Mouse (Mus musculus): ENCODE measurements around the gene Brpf3. TPM values are rescaled to one million over a fixed set of nuclear protein-coding genes. Genes with fewer than 3 reads are reported as not detected.
"Not testable (repeated sequence)": the region's sequence is repeated elsewhere in the genome, so short reads cannot be mapped to it uniquely, and the experiment has no call there.

Gene Brpf3
- polyA plus RNA-seq, 1 experiment from 2014 or later, result 12.5 TPM

DNA sequence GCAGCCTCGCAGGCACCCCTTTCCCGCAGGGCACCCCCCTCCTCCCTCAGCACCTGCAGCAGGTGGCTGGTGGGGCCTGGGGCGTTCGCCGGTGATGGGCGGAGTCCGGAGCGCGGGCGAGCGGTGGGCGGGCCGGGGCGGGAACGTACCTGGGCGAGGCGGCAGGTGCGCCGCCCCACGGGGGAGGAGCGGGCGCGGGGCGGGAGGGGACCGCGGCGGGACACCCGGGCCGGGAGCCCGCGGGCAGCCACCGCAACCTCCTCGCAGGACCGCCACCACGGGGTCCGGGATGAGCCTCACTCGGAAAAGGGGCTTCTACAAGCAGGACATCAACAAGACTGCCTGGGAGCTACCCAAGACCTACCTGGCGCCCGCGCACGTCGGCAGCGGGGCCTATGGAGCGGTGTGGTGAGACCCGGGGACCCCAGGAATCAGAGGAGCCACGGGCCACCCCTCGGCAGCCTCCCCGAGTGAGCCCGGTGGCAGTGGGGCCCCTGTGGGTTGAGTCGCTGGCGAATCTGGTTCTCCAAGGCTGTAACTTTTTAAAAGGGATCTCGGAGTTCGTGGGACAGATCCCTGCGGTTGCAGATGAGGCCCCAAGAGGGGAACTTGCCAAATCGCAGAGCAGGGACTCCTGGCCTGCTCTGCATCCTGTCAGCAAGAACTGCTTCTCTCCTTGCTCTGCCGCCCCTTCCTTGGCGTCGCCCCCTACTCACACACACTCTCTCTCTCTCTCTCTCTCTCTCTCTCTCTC lies 31.6 kb upstream of the Brpf3 start, which contains the start of gene Mapk13:
Gene Mapk13 (plus strand): TSS at position 177 of the 754 bp plus-strand sequence.
- no peak for TF ChIP-seq CTCF (IDR thresholded peaks at IDR 0.05; ENCODE audit: low read depth)
- H3K27ac ChIP-seq (ENCODE audit: low read depth), result peak within 1 kb of the TSS; percentile 21
- peak; percentile 61; the same call in 1 of the 2 replicates for ATAC-seq (ENCODE audit: insufficient read depth)

GRCm38 (mm10) chr17:28769875-28770421 lies 30.9 kb upstream of the Brpf3 start:
- Histone ChIP-seq H3K4me2 (peak overlapping the region; percentile 68), H3K4me1 (ENCODE audit: insufficient read depth) (no peaks in the 10 kb centered on the region), H3K27ac (ENCODE audit: low read depth) (peak overlapping the region; percentile 21; the same call in 1 of the 2 replicates), H3K9me3 (ENCODE audit: low read depth, low read length) (no peaks in the 10 kb centered on the region), H3K4me3 (ENCODE audit: low read depth, low read length) (peak overlapping the region; percentile 54), H3K9ac (peak overlapping the region; percentile 57), H3K36me3 (ENCODE audit: insufficient read depth) (no peaks in the 10 kb centered on the region), H3K27me3 (ENCODE audit: insufficient read depth, low read length) (peaks cover 14% of the 10 kb centered on the region)
- ATAC-seq (ENCODE audit: insufficient read depth), result peak; percentile 55; the same call in 1 of the 2 replicates
- WGBS, result 3% methylated on average over 24 of the region's 24 CpGs
- DNase-seq, result peak; percentile 55
- no peak for TF ChIP-seq CTCF (IDR thresholded peaks at IDR 0.05; ENCODE audit: low read depth)

More for the DNA sequence above, 31.6 kb upstream of the Brpf3 start, which contains the start of gene Mapk13:
- Histone ChIP-seq H3K9ac (peak within 1 kb of the TSS; percentile 57), H3K4me1 (ENCODE audit: insufficient read depth) (no peaks in the 10 kb centered on the region), H3K4me3 (ENCODE audit: low read depth, low read length) (peak within 1 kb of the TSS; percentile 54), H3K36me3 (ENCODE audit: insufficient read depth) (no peaks in the 10 kb centered on the region), H3K4me2 (peak within 1 kb of the TSS; percentile 68), H3K27me3 (ENCODE audit: insufficient read depth, low read length) (peaks cover 14% of the 10 kb centered on the region), H3K9me3 (ENCODE audit: low read depth, low read length) (no peaks in the 10 kb centered on the region)
- under 1% methylated on average over 57 of the region's 58 CpGs for WGBS
- peak; percentile 70 for DNase-seq

DNA sequence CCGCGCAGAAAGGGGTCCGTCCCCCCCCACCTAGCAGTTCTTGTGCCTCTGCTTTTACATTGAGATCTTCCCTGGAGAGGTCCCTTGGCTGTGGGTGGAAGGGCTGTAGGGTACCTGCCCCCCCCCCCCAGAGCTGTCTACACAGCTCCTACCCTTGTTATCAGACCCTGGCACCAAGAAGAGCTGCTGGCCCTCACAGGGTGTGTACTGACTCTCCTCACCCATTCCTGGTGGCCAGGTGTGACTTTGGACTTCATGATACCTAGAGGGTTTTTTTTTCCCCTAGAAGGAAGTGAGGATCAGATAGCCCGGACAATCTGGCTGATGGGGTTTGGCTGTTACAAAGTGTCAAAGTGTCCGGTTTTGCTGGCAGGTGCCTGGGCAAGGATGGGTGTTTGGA lies 29.6 kb upstream of the Brpf3 start:
- DNase-seq, result no peak

GRCm38 (mm10) chr17:28774303-28774702 lies 26.6 kb upstream of the Brpf3 start:
- H3K9me3 ChIP-seq (ENCODE audit: low read depth, low read length); H3K9ac ChIP-seq; H3K36me3 ChIP-seq (ENCODE audit: insufficient read depth); DNase-seq; H3K4me2 ChIP-seq; ATAC-seq (ENCODE audit: insufficient read depth); H3K27ac ChIP-seq (ENCODE audit: low read depth); H3K27me3 ChIP-seq (ENCODE audit: insufficient read depth, low read length); H3K4me3 ChIP-seq (ENCODE audit: low read depth, low read length); H3K4me1 ChIP-seq (ENCODE audit: insufficient read depth): not testable (repeated sequence)
- 93% methylated on average over 8 of the region's 9 CpGs for WGBS
- peak; percentile 28; the same call in 1 of the 2 replicates for TF ChIP-seq CTCF (IDR thresholded peaks at IDR 0.05; ENCODE audit: low read depth)

More for the DNA sequence above, 29.6 kb upstream of the Brpf3 start:
- no peak for TF ChIP-seq CTCF (IDR thresholded peaks at IDR 0.05; ENCODE audit: low read depth)
- Histone ChIP-seq H3K4me1 (ENCODE audit: insufficient read depth) (no peaks in the 10 kb centered on the region), H3K27ac (ENCODE audit: low read depth) (no peak overlapping the region), H3K36me3 (ENCODE audit: insufficient read depth) (0 out of 2 replicates have a peak, but pooled peaks cover 3% of the 10 kb centered on the region), H3K4me2 (no peak overlapping the region), H3K9me3 (ENCODE audit: low read depth, low read length) (no peaks in the 10 kb centered on the region), H3K4me3 (ENCODE audit: low read depth, low read length) (no peak overlapping the region), H3K27me3 (ENCODE audit: insufficient read depth, low read length) (peaks cover 14% of the 10 kb centered on the region), H3K9ac (no peak overlapping the region)
- ATAC-seq (ENCODE audit: insufficient read depth), result no peak
- 90% methylated on average over 5 of the region's 5 CpGs for WGBS

DNA sequence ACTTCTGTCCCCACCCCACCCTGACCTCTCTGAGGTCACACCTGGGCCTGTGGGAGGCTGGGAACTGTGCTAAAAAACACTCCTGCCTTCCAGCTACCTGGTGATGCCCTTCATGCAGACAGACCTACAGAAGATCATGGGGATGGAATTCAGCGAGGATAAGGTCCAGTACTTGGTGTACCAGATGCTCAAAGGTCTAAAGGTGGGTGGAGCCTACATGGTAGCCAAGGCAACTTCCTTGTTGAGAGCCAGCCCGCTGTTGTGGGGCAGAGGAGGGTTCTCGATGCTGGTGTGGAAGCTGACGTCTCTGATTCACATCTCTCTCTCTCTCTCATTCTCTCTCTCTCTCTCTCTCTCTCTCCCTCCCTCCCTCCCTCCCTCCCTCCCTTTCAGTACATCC lies 25.7 kb upstream of the Brpf3 start:
- 81% methylated on average over 4 of the region's 4 CpGs for WGBS
- Histone ChIP-seq H3K9ac (no peak overlapping the region), H3K27me3 (ENCODE audit: insufficient read depth, low read length) (no peaks in the 10 kb centered on the region; the same call in none of the 2 replicates), H3K36me3 (ENCODE audit: insufficient read depth) (0 out of 2 replicates have a peak, but pooled peaks cover 3% of the 10 kb centered on the region), H3K4me1 (ENCODE audit: insufficient read depth) (no peaks in the 10 kb centered on the region), H3K4me3 (ENCODE audit: low read depth, low read length) (no peak overlapping the region), H3K27ac (ENCODE audit: low read depth) (no peak overlapping the region), H3K9me3 (ENCODE audit: low read depth, low read length) (no peaks in the 10 kb centered on the region), H3K4me2 (no peak overlapping the region)
- no peak for DNase-seq
- no peak for TF ChIP-seq CTCF (IDR thresholded peaks at IDR 0.05; ENCODE audit: low read depth)
- ATAC-seq (ENCODE audit: insufficient read depth), result no peak

- Histone ChIP-seq H3K27me3 (ENCODE audit: insufficient read depth, low read length) (no peaks in the 10 kb centered on the region), H3K4me2 (no peak overlapping the region), H3K9me3 (ENCODE audit: low read depth, low read length) (no peaks in the 10 kb centered on the region), H3K9ac (no peak overlapping the region), H3K4me1 (ENCODE audit: insufficient read depth) (no peaks in the 10 kb centered on the region), H3K27ac (ENCODE audit: low read depth) (no peak overlapping the region), H3K36me3 (ENCODE audit: insufficient read depth) (0 out of 2 replicates have a peak, but pooled peaks cover 3% of the 10 kb centered on the region), H3K4me3 (ENCODE audit: low read depth, low read length) (no peak overlapping the region)
- 0 out of 2 replicates have a peak, but pooled peaks have one; percentile 17 for TF ChIP-seq CTCF (IDR thresholded peaks at IDR 0.05; ENCODE audit: low read depth)
- DNase-seq (no peak), ATAC-seq (ENCODE audit: insufficient read depth) (no peak)
- 81% methylated on average over 3 of the region's 3 CpGs for WGBS
Observed at GRCm38 (mm10) chr17:28776817-28777216, 24.1 kb upstream of the Brpf3 start.

All from lung, embryonic 14.5 days (tissue).